Mouse (Mus musculus): ENCODE data around the gene Gstp3.

Gene Gstp3

GRCm38 (mm10) chr19:4059069-4059740, at the start of gene Gstp3:
Gene Gstp3, minus strand, starts transcription at chr19:4059569.
- DNase-seq (ENCODE audit: low read depth, low spot score) = no peak

GRCm38 (mm10) chr19:4108535-4108934, 49.2 kb upstream of the Gstp3 start:
- DNase-seq (ENCODE audit: low read depth, low spot score) = no peak

GRCm38 (mm10) chr19:4106654-4107053, 47.3 kb upstream of the Gstp3 start:
- no peak for DNase-seq (ENCODE audit: low read depth, low spot score)

- no peak for DNase-seq (ENCODE audit: low read depth, low spot score)
Observed at GRCm38 (mm10) chr19:4104675-4105194, 45.4 kb upstream of the Gstp3 start.

- no peak for DNase-seq (ENCODE audit: low read depth, low spot score)
Observed at GRCm38 (mm10) chr19:4103792-4104191, 44.4 kb upstream of the Gstp3 start.

- no peak for DNase-seq (ENCODE audit: low read depth, low spot score)
Observed at GRCm38 (mm10) chr19:4103294-4103693, 43.9 kb upstream of the Gstp3 start.

- no peak for DNase-seq (ENCODE audit: low read depth, low spot score)
Observed at GRCm38 (mm10) chr19:4102626-4103025, 43.3 kb upstream of the Gstp3 start.

GRCm38 (mm10) chr19:4102049-4102448, 42.7 kb upstream of the Gstp3 start:
- no peak for DNase-seq (ENCODE audit: low read depth, low spot score)

GRCm38 (mm10) chr19:4101466-4101865, 42.1 kb upstream of the Gstp3 start:
- DNase-seq (ENCODE audit: low read depth, low spot score) = no peak

- DNase-seq (ENCODE audit: low read depth, low spot score) = no peak
Observed at GRCm38 (mm10) chr19:4100718-4101261, 41.4 kb upstream of the Gstp3 start.

GRCm38 (mm10) chr19:4099837-4100717, 40.7 kb upstream of the Gstp3 start, which contains the start of gene Pitpnm1:
Gene Pitpnm1, plus strand, starts transcription at chr19:4099998.
- DNase-seq (ENCODE audit: low read depth, low spot score) = peak; percentile 44

GRCm38 (mm10) chr19:4099056-4099455, 39.7 kb upstream of the Gstp3 start:
- peak; percentile 89 for DNase-seq (ENCODE audit: low read depth, low spot score)

- DNase-seq (ENCODE audit: low read depth, low spot score) = no peak
Observed at GRCm38 (mm10) chr19:4098426-4098825, 39.1 kb upstream of the Gstp3 start.

GRCm38 (mm10) chr19:4097441-4097825, 38.1 kb upstream of the Gstp3 start:
- peak; percentile 85 for DNase-seq (ENCODE audit: low read depth, low spot score)

- peak; percentile 99 for DNase-seq (ENCODE audit: low read depth, low spot score)
Observed at GRCm38 (mm10) chr19:4096642-4097440, 37.5 kb upstream of the Gstp3 start, which contains the start of gene Cdk2ap2. Gene Cdk2ap2, plus strand, starts transcription at chr19:4097182.

GRCm38 (mm10) chr19:4095802-4096201, 36.4 kb upstream of the Gstp3 start:
- no peak for DNase-seq (ENCODE audit: low read depth, low spot score)

- no peak for DNase-seq (ENCODE audit: low read depth, low spot score)
Observed at GRCm38 (mm10) chr19:4094774-4095303, 35.5 kb upstream of the Gstp3 start.

- no peak for DNase-seq (ENCODE audit: low read depth, low spot score)
Observed at GRCm38 (mm10) chr19:4094348-4094747, 35.0 kb upstream of the Gstp3 start.

GRCm38 (mm10) chr19:4093772-4094171, 34.4 kb upstream of the Gstp3 start:
- no peak for DNase-seq (ENCODE audit: low read depth, low spot score)

GRCm38 (mm10) chr19:4092750-4093149, 33.4 kb upstream of the Gstp3 start:
- no peak for DNase-seq (ENCODE audit: low read depth, low spot score)

GRCm38 (mm10) chr19:4091383-4091782, 32.0 kb upstream of the Gstp3 start:
- no peak for DNase-seq (ENCODE audit: low read depth, low spot score)
